Mouse (Mus musculus) E14TG2a.4 (cell line): ENCODE results near the gene Gtsf1l.

Experiments used
- H3K27me3 ChIP-seq: 2 replicates; pipeline ENCODE4 v1.6.1; 2014; ENCODE audit warnings: low read length, control low read depth; ENCODE audit not compliant: insufficient read depth
- H3K36me3 ChIP-seq: 2 replicates; pipeline ENCODE4 v1.6.1; 2014; ENCODE audit warnings: low read length, control low read depth; ENCODE audit not compliant: insufficient read depth
- H3K4me1 ChIP-seq: replicated peaks from 2 replicates; pipeline ENCODE4 v1.6.1; 2014; ENCODE audit warnings: low read depth, low read length, control low read depth
- H3K4me3 ChIP-seq: replicated peaks from 2 replicates; pipeline ENCODE4 v1.5.1; 2014; ENCODE audit warnings: mild to moderate bottlenecking, low read length
- H3K9me3 ChIP-seq: 2 replicates; pipeline ENCODE4 v1.6.1; 2014; ENCODE audit warnings: low read length, control low read depth
- CTCF ChIP-seq: conservative IDR thresholded peaks from 2 replicates; pipeline ENCODE4 v1.5.1; 2014; ENCODE audit warnings: low read length
- NANOG ChIP-seq: IDR thresholded peaks from 2 replicates; pipeline ENCODE4 v1.6.1; 2014; ENCODE audit warnings: borderline replicate concordance, low read length, mixed read lengths
- POU5F1 ChIP-seq: IDR thresholded peaks from 2 replicates; pipeline ENCODE4 v1.6.1; 2014; ENCODE audit warnings: low read length, borderline replicate concordance

The Gtsf1l gene

DNA sequence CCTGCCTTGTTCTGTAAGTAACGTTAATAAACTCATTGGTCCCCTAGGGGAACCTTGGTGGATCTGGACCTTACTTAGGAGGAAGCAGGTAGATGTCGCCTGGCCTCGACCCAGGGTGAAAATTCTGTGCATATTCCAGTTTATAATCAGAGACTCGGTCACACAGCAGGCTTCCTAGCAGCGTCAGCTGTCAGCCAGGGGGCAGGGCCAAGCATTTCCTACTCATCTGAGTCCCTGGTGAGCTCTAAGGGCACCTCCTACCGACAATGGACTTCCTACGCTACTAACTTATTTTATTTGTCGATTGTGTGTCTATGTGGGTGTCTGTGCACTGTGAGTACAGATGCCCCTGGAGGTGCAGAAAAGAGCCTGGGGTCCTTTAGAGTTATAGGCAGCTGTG is 12.3 kb upstream of the Gtsf1l start:
- TF ChIP-seq CTCF, result no peak
- no peak overlapping the region for H3K4me3 ChIP-seq
- H3K4me1 ChIP-seq, result peaks cover 53% of the 10 kb centered on the region
- no peaks in the 10 kb centered on the region for H3K9me3 ChIP-seq
- H3K27me3 ChIP-seq, result no peaks in the 10 kb centered on the region
- no peaks in the 10 kb centered on the region for H3K36me3 ChIP-seq

DNA sequence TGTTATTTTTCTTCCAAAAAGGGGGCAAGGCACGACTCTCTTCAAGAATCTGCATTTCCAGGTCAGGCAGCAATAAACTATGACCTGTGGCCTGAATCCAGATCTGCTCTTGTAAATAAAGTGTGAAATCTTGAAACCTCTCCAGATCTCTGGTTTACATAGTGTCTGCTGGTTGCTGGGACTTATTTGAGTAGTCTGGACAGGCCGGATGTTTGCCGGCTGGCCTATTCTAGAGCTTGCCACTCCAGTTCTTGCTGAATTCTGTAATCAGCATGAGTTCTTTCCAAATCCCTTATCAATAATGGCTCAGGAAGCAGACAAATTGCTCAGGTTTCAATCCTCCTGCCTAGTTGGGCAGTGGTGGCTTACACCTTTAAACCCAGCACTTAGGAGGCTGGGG is 8.1 kb upstream of the Gtsf1l start:
- H3K4me1 ChIP-seq, result peaks cover 68% of the 10 kb centered on the region
- H3K36me3 ChIP-seq, result no peaks in the 10 kb centered on the region
- no peak overlapping the region for H3K4me3 ChIP-seq
- TF ChIP-seq NANOG (no peak), CTCF (no peak), POU5F1 (no peak)
- H3K27me3 ChIP-seq, result no peaks in the 10 kb centered on the region
- H3K9me3 ChIP-seq, result no peaks in the 10 kb centered on the region

DNA sequence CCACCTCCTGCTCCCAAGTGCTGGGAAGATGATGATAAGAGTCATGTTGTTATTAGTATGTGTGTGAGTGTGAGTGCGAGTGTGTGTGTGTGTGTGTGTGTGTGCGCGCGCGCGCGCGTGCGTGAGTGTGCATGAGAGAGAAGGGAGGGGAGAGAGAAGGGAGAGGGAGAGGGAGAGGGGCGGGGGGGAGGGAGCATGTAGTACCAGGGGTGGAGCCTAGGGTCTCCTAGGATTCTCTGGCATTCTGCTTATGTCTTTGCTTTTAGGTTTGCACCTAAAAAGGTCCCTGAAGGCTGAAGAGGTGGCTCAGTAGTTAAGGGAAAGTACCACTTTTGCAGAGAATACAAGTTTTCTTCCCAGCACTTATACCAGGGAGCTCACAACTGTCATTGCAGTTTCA is 7.3 kb upstream of the Gtsf1l start:
- TF ChIP-seq POU5F1, result no peak
- no peak for TF ChIP-seq NANOG
- no peak for TF ChIP-seq CTCF
- no peaks in the 10 kb centered on the region for H3K27me3 ChIP-seq

DNA sequence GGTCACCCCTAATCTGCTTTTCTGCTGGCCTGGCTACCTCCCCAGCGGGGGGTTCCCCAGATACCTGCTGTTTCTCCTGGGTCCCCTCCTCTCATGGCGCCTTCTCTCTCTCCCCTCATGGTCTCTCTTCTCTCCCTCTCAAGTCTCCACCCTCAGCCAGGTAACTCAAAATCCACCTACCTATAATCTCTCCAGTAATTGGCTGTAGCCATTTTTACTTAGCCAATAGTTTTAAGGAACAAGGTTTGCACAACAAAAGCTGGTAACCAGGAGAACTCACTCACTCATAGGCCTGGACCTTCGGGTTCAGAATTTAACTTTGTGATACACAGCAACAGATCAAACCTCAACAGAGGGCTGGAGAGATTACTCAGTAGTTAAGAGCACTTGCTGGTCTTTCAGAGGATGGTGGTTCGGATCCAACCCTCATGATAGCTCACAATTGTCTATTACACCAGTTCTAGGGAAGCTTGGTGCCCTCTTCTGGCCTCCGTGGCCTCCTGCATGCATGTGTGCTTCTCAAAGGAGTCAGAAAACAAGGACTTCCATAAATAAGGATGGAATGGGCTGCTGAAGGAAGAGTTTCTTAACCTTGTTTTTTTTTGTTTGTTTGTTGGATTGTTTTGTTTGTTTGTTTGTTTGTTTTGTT is 1.9 kb upstream of the Gtsf1l start:
- H3K27me3 ChIP-seq, result no peaks in the 10 kb centered on the region
- no peak for TF ChIP-seq POU5F1
- no peak for TF ChIP-seq NANOG
- peak; percentile 55 for TF ChIP-seq CTCF
- peak overlapping the region; percentile 85 for H3K4me3 ChIP-seq
- H3K4me1 ChIP-seq, result peaks cover 66% of the 10 kb centered on the region
- H3K9me3 ChIP-seq, result no peaks in the 10 kb centered on the region
- peaks cover 36% of the 10 kb centered on the region for H3K36me3 ChIP-seq

More for the DNA sequence above, 7.3 kb upstream of the Gtsf1l start:
- Histone ChIP-seq H3K36me3 (no peaks in the 10 kb centered on the region), H3K9me3 (no peaks in the 10 kb centered on the region), H3K4me3 (0 out of 2 replicates have a peak overlapping the region, but pooled peaks have one; percentile 20), H3K4me1 (peaks cover 68% of the 10 kb centered on the region)

DNA sequence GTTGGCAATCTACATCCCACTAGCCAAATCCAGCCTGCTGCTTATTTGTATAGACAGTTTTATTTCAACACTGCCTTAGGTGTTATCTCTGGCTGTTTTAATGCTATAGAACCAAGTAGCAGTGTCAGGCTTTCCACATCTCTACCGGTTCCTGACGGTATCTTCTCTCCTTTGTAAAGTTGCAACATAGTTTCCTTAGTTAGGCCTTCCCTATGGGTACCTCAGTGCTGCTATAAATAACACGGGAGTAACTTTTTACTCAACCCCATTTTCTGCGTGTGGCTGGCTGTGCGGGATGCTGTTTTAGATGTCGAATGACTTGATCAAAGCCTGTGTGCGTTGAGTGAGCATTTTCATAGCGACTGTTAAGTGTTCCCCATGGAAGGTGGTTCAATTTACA is 1.1 kb downstream of the Gtsf1l start:
- TF ChIP-seq NANOG, result no peak
- no peak for TF ChIP-seq POU5F1
- no peak for TF ChIP-seq CTCF
- H3K27me3 ChIP-seq, result no peaks in the 10 kb centered on the region
- no peaks in the 10 kb centered on the region for H3K9me3 ChIP-seq
- peaks cover 68% of the 10 kb centered on the region for H3K4me1 ChIP-seq
- peaks cover 61% of the 10 kb centered on the region for H3K36me3 ChIP-seq
- 0 out of 2 replicates have a peak overlapping the region, but pooled peaks have one; percentile 85 for H3K4me3 ChIP-seq

DNA sequence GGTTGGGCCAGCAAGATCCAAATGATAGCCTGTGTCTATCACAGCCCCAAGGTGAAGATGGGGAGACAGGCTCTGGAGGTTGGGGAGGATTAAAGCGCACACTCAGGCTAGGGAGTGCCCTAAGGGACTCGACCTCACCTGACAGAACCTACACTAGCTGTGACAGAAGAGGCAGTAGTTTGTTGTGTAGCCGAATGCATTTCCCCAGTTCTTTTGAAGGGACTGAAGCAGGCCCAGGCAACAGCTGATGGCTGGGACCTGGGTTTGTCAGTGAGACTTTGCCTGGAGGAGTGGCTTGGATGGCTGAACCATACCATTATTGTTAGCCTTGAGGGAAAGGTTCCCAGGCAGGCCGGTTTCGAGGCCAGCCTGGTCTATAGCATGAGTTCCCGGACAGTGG is 2.6 kb downstream of the Gtsf1l start:
- H3K4me1 ChIP-seq, result peaks cover 74% of the 10 kb centered on the region
- H3K27me3 ChIP-seq, result no peaks in the 10 kb centered on the region
- H3K9me3 ChIP-seq, result no peaks in the 10 kb centered on the region
- H3K4me3 ChIP-seq, result no peak overlapping the region
- TF ChIP-seq CTCF, result no peak
- no peak for TF ChIP-seq NANOG
- no peak for TF ChIP-seq POU5F1
- H3K36me3 ChIP-seq, result peaks cover 73% of the 10 kb centered on the region

DNA sequence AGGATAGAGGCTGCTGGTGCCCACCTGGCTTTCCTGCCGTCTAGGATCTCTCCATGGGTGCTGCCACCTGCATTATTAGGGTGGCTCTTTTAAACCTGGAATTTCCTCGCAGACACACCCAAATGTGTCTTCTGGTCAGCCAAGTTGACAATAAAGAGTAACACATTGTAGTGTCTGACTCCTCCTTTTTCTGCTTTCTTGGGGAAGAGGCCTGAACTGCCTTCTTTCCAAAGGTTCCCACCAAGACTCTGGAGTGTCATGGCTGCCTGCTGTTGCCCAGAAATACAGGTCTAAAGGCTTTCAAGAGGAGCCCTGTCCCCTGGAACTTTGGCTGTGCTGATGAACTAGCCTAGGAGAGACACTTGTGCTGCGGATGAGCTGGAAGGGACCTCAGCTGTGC is 3.1 kb downstream of the Gtsf1l start:
- no peak overlapping the region for H3K4me3 ChIP-seq
- TF ChIP-seq NANOG (no peak), POU5F1 (no peak), CTCF (no peak)
- H3K9me3 ChIP-seq, result no peaks in the 10 kb centered on the region
- peaks cover 79% of the 10 kb centered on the region for H3K4me1 ChIP-seq
- H3K27me3 ChIP-seq, result no peaks in the 10 kb centered on the region
- H3K36me3 ChIP-seq, result peaks cover 78% of the 10 kb centered on the region

DNA sequence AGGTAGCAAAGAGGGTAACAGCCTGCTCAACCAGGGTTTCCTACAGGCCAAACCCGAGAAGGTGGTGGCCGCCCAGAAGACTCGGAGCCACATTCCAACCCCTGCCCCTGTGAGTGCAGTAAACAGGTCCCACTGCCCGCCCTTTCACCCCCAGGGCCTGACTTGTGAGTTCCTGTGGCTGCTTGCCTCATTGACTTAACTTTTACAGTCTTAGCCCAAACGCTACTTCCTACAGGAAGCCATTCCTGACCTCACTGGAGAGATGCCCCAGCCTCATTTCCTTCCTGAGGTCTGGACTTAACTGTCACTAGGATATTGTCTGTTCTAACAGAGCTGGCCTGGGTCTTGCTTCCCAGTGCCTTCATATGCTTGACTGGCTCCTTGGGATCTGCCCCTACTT is 5.1 kb downstream of the Gtsf1l start:
- H3K36me3 ChIP-seq, result peaks cover 90% of the 10 kb centered on the region
- TF ChIP-seq CTCF (no peak), POU5F1 (no peak), NANOG (no peak)
- H3K4me1 ChIP-seq, result peaks cover 88% of the 10 kb centered on the region
- no peaks in the 10 kb centered on the region for H3K9me3 ChIP-seq
- H3K27me3 ChIP-seq, result no peaks in the 10 kb centered on the region
- 0 out of 2 replicates have a peak overlapping the region, but pooled peaks have one; percentile 17 for H3K4me3 ChIP-seq

DNA sequence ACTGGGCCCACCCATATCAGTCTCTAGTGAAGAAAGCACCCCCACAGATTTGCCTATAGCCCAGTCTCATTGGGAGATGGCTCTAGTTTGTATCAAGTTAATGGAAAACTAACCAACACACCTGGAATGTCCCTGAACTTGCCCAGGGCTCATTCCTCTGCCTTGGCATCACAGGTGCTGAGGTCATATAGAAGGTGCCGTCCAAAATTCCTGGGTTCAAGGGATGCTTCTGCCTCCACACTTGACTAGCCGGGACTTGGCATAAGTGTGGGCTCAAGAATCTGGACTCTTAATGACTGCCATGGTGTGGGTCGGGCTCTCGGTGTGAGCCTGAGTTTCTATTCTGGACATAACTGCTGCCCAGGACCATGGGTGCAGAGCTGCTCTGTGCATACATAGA is 8.6 kb downstream of the Gtsf1l start:
- Histone ChIP-seq H3K36me3 (peaks cover 93% of the 10 kb centered on the region), H3K9me3 (peaks cover 17% of the 10 kb centered on the region; the same call in 1 of the 2 replicates), H3K27me3 (no peaks in the 10 kb centered on the region), H3K4me1 (peaks cover 86% of the 10 kb centered on the region), H3K4me3 (0 out of 2 replicates have a peak overlapping the region, but pooled peaks have one; percentile 17)
- no peak for TF ChIP-seq CTCF
- no peak for TF ChIP-seq NANOG
- no peak for TF ChIP-seq POU5F1
